15 mouse cellular contexts compared by ENCODE assay signal in the genomic region with DNA sequence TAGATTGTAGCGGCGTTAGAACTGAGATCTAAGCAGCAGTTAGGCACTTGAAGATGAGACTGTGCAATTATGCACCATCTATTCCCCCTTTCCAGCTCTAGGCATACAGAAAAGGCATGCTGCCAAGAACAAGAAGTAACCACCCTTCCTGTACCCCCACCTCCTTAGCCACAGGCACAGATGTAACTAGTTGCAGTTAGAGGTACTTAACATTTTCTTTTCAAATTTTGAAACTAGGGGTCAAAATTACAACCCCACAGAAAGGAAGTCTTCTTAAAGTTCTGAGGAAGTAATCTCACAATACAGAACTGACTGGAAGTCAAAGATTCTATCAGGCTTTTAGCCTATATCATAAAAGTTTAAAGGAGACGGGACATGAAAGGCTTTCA. TPM values are rescaled to one million over a fixed set of nuclear protein-coding genes. Genes with fewer than 3 reads are reported as not detected.
DNase-seq lines count a peak whose midpoint lies in the region; ATAC-seq lines count a peak whose summit lies in the region.
"Had no signal": no experiment of that assay in that cellular context is flagged by ENCODE, and none has a peak within 500 bp of the region (broad histone marks: within the 10 kb centered on the region; RNA-seq: fewer than 3 reads in every experiment).

No protein-coding gene starts in this region.

- no peak for DNase-seq in heart, postnatal 36 days
- DNase-seq in layer of hippocampus, adult 9-11 months, result no peak
- DNase-seq in left cerebral cortex, postnatal 14 days (ENCODE audit: low spot score in 2 of 2), result no peak
- DNase-seq: gastrocnemius, postnatal 36 days; kidney, adult 8-10 months; right cerebral cortex, postnatal 4 days had no signal

- ATAC-seq in heart, embryonic 16.5 days (replicated peaks; ENCODE audit: extremely low read depth, insufficient read depth, low FRiP score), result no peak
- no peak for ATAC-seq in midbrain, embryonic 12.5 days (ENCODE audit: low FRiP score, low read depth)
- ATAC-seq in midbrain, embryonic 15.5 days (replicated peaks), result no peak
- no peak for ATAC-seq in intestine, embryonic 15.5 days
- peak; percentile 68 for ATAC-seq in megakaryocyte progenitor cell, adult 5-6 weeks (replicated peaks; ENCODE audit: poor library complexity)
- ATAC-seq: activated CD4-positive, CD25-positive, alpha-beta regulatory T cell, adult 4 months had no signal

- H3K4me1 ChIP-seq in heart, embryonic 16.5 days (ENCODE audit: control insufficient read depth, insufficient read depth, low read length), result peaks cover 44% of the 10 kb centered on the region
- peaks cover 6% of the 10 kb centered on the region for H3K4me1 ChIP-seq in midbrain, embryonic 12.5 days
- H3K4me1 ChIP-seq in midbrain, embryonic 15.5 days, result peaks cover 8% of the 10 kb centered on the region
- peaks cover 13% of the 10 kb centered on the region; the same call in 1 of the 2 replicates for H3K4me1 ChIP-seq in intestine, embryonic 15.5 days (replicated peaks)

- 51% methylated on average over 3 of the region's 3 CpGs for WGBS in heart, embryonic 16.5 days
- WGBS in midbrain, embryonic 12.5 days, result 62% methylated on average over 3 of the region's 3 CpGs
- WGBS in midbrain, embryonic 15.5 days, result 58% methylated on average over 3 of the region's 3 CpGs
- 52% methylated on average over 3 of the region's 3 CpGs for WGBS in intestine, embryonic 15.5 days

- H3K9ac ChIP-seq in heart, embryonic 16.5 days (ENCODE audit: low read length), result no peak overlapping the region
- H3K9ac ChIP-seq in midbrain, embryonic 12.5 days (replicated peaks), result no peak overlapping the region
- no peak overlapping the region for H3K9ac ChIP-seq in midbrain, embryonic 15.5 days
- H3K9ac ChIP-seq in intestine, embryonic 15.5 days, result no peak overlapping the region

- H3K9me3 ChIP-seq in heart, embryonic 16.5 days (replicated peaks; ENCODE audit: control insufficient read depth, low read length), result no peaks in the 10 kb centered on the region
- H3K9me3 ChIP-seq in midbrain, embryonic 12.5 days, result no peaks in the 10 kb centered on the region
- no peaks in the 10 kb centered on the region for H3K9me3 ChIP-seq in midbrain, embryonic 15.5 days
- H3K9me3 ChIP-seq in intestine, embryonic 15.5 days, result no peaks in the 10 kb centered on the region
- H3K9me3 ChIP-seq: neural tube, embryonic 13.5 days had no signal

- intact Hi-C loops in heart, postnatal 36 days (cut with DNase I), result no loop called here
- intact Hi-C loops in left cerebral cortex, postnatal 14 days (cut with DNase I), result no loop called here

- peak overlapping the region; percentile 75 for H3K4me2 ChIP-seq in heart, embryonic 16.5 days (ENCODE audit: low read depth, low read length)
- peak overlapping the region; percentile 78; the same call in 1 of the 2 replicates for H3K4me2 ChIP-seq in midbrain, embryonic 12.5 days (replicated peaks)
- no peak overlapping the region for H3K4me2 ChIP-seq in midbrain, embryonic 15.5 days
- H3K4me2 ChIP-seq in intestine, embryonic 15.5 days (replicated peaks), result peak overlapping the region; percentile 75

- no peaks in the 10 kb centered on the region for H3K36me3 ChIP-seq in heart, embryonic 16.5 days (ENCODE audit: control insufficient read depth, insufficient read depth)
- H3K36me3 ChIP-seq in midbrain, embryonic 12.5 days, result no peaks in the 10 kb centered on the region
- H3K36me3 ChIP-seq in midbrain, embryonic 15.5 days (replicated peaks), result no peaks in the 10 kb centered on the region
- no peaks in the 10 kb centered on the region for H3K36me3 ChIP-seq in intestine, embryonic 15.5 days
- H3K36me3 ChIP-seq: neural tube, embryonic 13.5 days had no signal

- no peaks in the 10 kb centered on the region for H3K27me3 ChIP-seq in heart, embryonic 16.5 days (ENCODE audit: control insufficient read depth, insufficient read depth, low read length)
- H3K27me3 ChIP-seq in midbrain, embryonic 12.5 days, result peaks cover 31% of the 10 kb centered on the region
- peaks cover 26% of the 10 kb centered on the region for H3K27me3 ChIP-seq in midbrain, embryonic 15.5 days (replicated peaks)
- H3K27me3 ChIP-seq in intestine, embryonic 15.5 days (replicated peaks), result no peaks in the 10 kb centered on the region
- H3K27me3 ChIP-seq: CH12.LX had no signal

- peak overlapping the region; percentile 53; the same call in 1 of the 2 replicates for H3K4me3 ChIP-seq in heart, embryonic 16.5 days (ENCODE audit: low read length)
- 0 out of 2 replicates have a peak overlapping the region, but pooled peaks have one; percentile 41 for H3K4me3 ChIP-seq in midbrain, embryonic 12.5 days
- H3K4me3 ChIP-seq in midbrain, embryonic 15.5 days, result no peak overlapping the region
- H3K4me3 ChIP-seq in intestine, embryonic 15.5 days (replicated peaks), result peak overlapping the region; percentile 31; the same call in 1 of the 2 replicates
- H3K4me3 ChIP-seq: left cerebral cortex, adult 2 months had no signal

- H3K27ac ChIP-seq in heart, embryonic 16.5 days (ENCODE audit: low read length), result no peak overlapping the region
- no peak overlapping the region for H3K27ac ChIP-seq in midbrain, embryonic 12.5 days (replicated peaks)
- no peak overlapping the region for H3K27ac ChIP-seq in midbrain, embryonic 15.5 days
- H3K27ac ChIP-seq in intestine, embryonic 15.5 days, result no peak overlapping the region
- H3K27ac ChIP-seq: left cerebral cortex, adult 2 months; neural tube, embryonic 13.5 days had no signal

RNA-seq across cellular contexts. Expression of a gene that starts 0.9 kb away (rescaled TPM):
- 0.98 and 1.0 TPM in 2 replicates for polyA plus RNA-seq in heart, embryonic 16.5 days (2015; fragmentation: Nextera tagmentation; extraction: Ambion mirVana)
- total RNA-seq in heart, postnatal 36 days (2021), result 1 to 10 TPM; 1.3 to 2.4 TPM
- 0.11 TPM in 1 of 2 replicates, not detected in the other for polyA plus RNA-seq in midbrain, embryonic 12.5 days (2016; fragmentation: Nextera tagmentation; extraction: Ambion mirVana)
- not detected in 2 replicates for polyA plus RNA-seq in midbrain, embryonic 15.5 days (2015; fragmentation: Nextera tagmentation; extraction: Ambion mirVana)
- 1.0 and 1.7 TPM in 2 replicates for polyA plus RNA-seq in intestine, embryonic 15.5 days (2015; fragmentation: Nextera tagmentation; extraction: Ambion mirVana)
- 7.3 and 9.2 TPM in 2 replicates for total RNA-seq in megakaryocyte progenitor cell, adult 5-6 weeks (2015)
- total RNA-seq in megakaryocyte progenitor cell, adult 5-6 weeks (2017), result 1.9 and 2.1 TPM in 2 replicates
- under 1 TPM in 1 of 2 experiments, not detected in 1; 0.37 TPM for total RNA-seq in left cerebral cortex, postnatal 14 days (2021)
- total RNA-seq: CH12.LX; gastrocnemius, postnatal 36 days; left cerebral cortex, adult 2 months had no signal
- polyA plus RNA-seq: activated CD4-positive, CD25-positive, alpha-beta regulatory T cell, adult 4 months; neural tube, embryonic 13.5 days had no signal
